In genomic region chr6:57823461-57823860, GRCm38 (mm10) we compare ENCODE assay signal across 10 mouse cellular contexts. TPM values are rescaled to one million over a fixed set of nuclear protein-coding genes. Genes with fewer than 3 reads are reported as not detected.
DNase-seq lines count a peak whose midpoint lies in the region; ATAC-seq and TF ChIP-seq lines count a peak whose summit lies in the region.
"Had no signal": no experiment of that assay in that cellular context is flagged by ENCODE, and none has a peak within 500 bp of the region (broad histone marks: within the 10 kb centered on the region; RNA-seq: fewer than 3 reads in every experiment).

No protein-coding gene starts in this region.

- H3K36me3 ChIP-seq in forebrain, embryonic 11.5 days (ENCODE audit: control insufficient read depth, insufficient read depth, low read length), result no peaks in the 10 kb centered on the region
- no peaks in the 10 kb centered on the region for H3K36me3 ChIP-seq in limb, embryonic 14.5 days (ENCODE audit: control insufficient read depth, insufficient read depth, low read length)
- H3K36me3 ChIP-seq in stomach, embryonic 16.5 days (ENCODE audit: control insufficient read depth, insufficient read depth, low read length), result no peaks in the 10 kb centered on the region

- H3K9ac ChIP-seq in forebrain, embryonic 11.5 days (ENCODE audit: low read length), result no peak overlapping the region
- H3K9ac ChIP-seq in limb, embryonic 14.5 days (ENCODE audit: low read depth, low read length, severe bottlenecking), result no peak overlapping the region
- H3K9ac ChIP-seq in stomach, embryonic 16.5 days (ENCODE audit: low read length), result no peak overlapping the region

- H3K4me1 ChIP-seq in forebrain, embryonic 11.5 days (replicated peaks; ENCODE audit: control insufficient read depth, insufficient read depth, low read length), result no peaks in the 10 kb centered on the region
- no peaks in the 10 kb centered on the region for H3K4me1 ChIP-seq in limb, embryonic 14.5 days (ENCODE audit: control insufficient read depth, insufficient read depth, low read length)
- H3K4me1 ChIP-seq in stomach, embryonic 16.5 days (ENCODE audit: control insufficient read depth, insufficient read depth, low read length), result 0 out of 2 replicates have a peak, but pooled peaks cover 3% of the 10 kb centered on the region

- no peak overlapping the region for H3K27ac ChIP-seq in forebrain, embryonic 11.5 days (ENCODE audit: low read depth, low read length)
- no peak overlapping the region for H3K27ac ChIP-seq in limb, embryonic 14.5 days (replicated peaks; ENCODE audit: low read depth, low read length)
- no peak overlapping the region for H3K27ac ChIP-seq in stomach, embryonic 16.5 days (ENCODE audit: low read length)

- peak overlapping the region; percentile 43; the same call in 1 of the 2 replicates for H3K4me2 ChIP-seq in forebrain, embryonic 11.5 days (ENCODE audit: low read depth, low read length, severe bottlenecking)
- peak overlapping the region; percentile 33 for H3K4me2 ChIP-seq in limb, embryonic 14.5 days (replicated peaks; ENCODE audit: low read depth, low read length, severe bottlenecking)
- peak overlapping the region; percentile 70 for H3K4me2 ChIP-seq in stomach, embryonic 16.5 days (ENCODE audit: low read depth, low read length)

- no peaks in the 10 kb centered on the region for H3K27me3 ChIP-seq in forebrain, embryonic 11.5 days (ENCODE audit: control insufficient read depth, insufficient read depth, low read length)
- H3K27me3 ChIP-seq in limb, embryonic 14.5 days (ENCODE audit: control insufficient read depth, insufficient read depth, low read length), result no peaks in the 10 kb centered on the region
- no peaks in the 10 kb centered on the region for H3K27me3 ChIP-seq in stomach, embryonic 16.5 days (ENCODE audit: control insufficient read depth, insufficient read depth, low read length)

- WGBS in forebrain, embryonic 11.5 days, result 35% methylated on average over 3 of the region's 3 CpGs
- WGBS in limb, embryonic 14.5 days, result 42% methylated on average over 3 of the region's 3 CpGs
- WGBS in stomach, embryonic 16.5 days, result 6% methylated on average over 3 of the region's 3 CpGs

- peak; percentile 29 for DNase-seq in retina, adult 2 months (ENCODE audit: low read depth, low spot score)
- no peak for DNase-seq in retina, embryonic 14.5 days (ENCODE audit: low spot score)
- no peak for DNase-seq in forebrain, embryonic 11.5 days (ENCODE audit: low spot score)
- no peak for DNase-seq in limb, embryonic 14.5 days (ENCODE audit: low spot score)
- DNase-seq in cerebellum, postnatal 36 days, result no peak
- no peak for DNase-seq in kidney, adult 8-10 months
- DNase-seq in adrenal gland, postnatal 25 days, result no peak
- DNase-seq: gastrocnemius, postnatal 25 days had no signal

- no peaks in the 10 kb centered on the region for H3K9me3 ChIP-seq in forebrain, embryonic 11.5 days (ENCODE audit: control insufficient read depth, low read length)
- H3K9me3 ChIP-seq in limb, embryonic 14.5 days (ENCODE audit: control insufficient read depth, low read length), result no peaks in the 10 kb centered on the region
- H3K9me3 ChIP-seq in stomach, embryonic 16.5 days (replicated peaks; ENCODE audit: control insufficient read depth, low read length), result no peaks in the 10 kb centered on the region

- ATAC-seq in forebrain, embryonic 11.5 days (replicated peaks; ENCODE audit: low FRiP score), result no peak
- ATAC-seq in limb, embryonic 14.5 days (ENCODE audit: low FRiP score, low read depth), result no peak
- no peak for ATAC-seq in stomach, embryonic 16.5 days (ENCODE audit: insufficient read depth, low FRiP score)

- H3K4me3 ChIP-seq in forebrain, embryonic 11.5 days (ENCODE audit: low read depth, low read length), result peak overlapping the region; percentile 13; the same call in 1 of the 2 replicates
- H3K4me3 ChIP-seq in limb, embryonic 14.5 days (replicated peaks; ENCODE audit: low read length), result peak overlapping the region; percentile 17; the same call in 1 of the 2 replicates
- peak overlapping the region; percentile 25 for H3K4me3 ChIP-seq in stomach, embryonic 16.5 days (replicated peaks; ENCODE audit: low read length)

- TF ChIP-seq POLR2A in limb, embryonic 14.5 days (IDR thresholded peaks at IDR 0.05; ENCODE audit: borderline replicate concordance, extremely low read depth, insufficient read depth, insufficient read length), result no peak

RNA-seq across cellular contexts. Expression of gene Vopp1, which starts 1.5 kb away (rescaled TPM):
- polyA plus RNA-seq in forebrain, embryonic 11.5 days (2014; fragmentation: Nextera tagmentation; extraction: Ambion mirVana), result 49.2 and 55.3 TPM in 2 replicates
- polyA plus RNA-seq in limb, embryonic 14.5 days (2012; rRNA removed), result 46.2 and 46.3 TPM in 2 replicates
- 27.5 and 31.9 TPM in 2 replicates for polyA plus RNA-seq in limb, embryonic 14.5 days (2014; fragmentation: Nextera tagmentation; extraction: Ambion mirVana)
- 48.6 and 55.1 TPM in 2 replicates for polyA plus RNA-seq in stomach, embryonic 16.5 days (2015; fragmentation: Nextera tagmentation; extraction: Ambion mirVana)
- total RNA-seq in adrenal gland, postnatal 25 days (2021), result 14.8 and 16.2 TPM in 2 replicates

RNA-seq across cellular contexts. Expression of gene Vmn1r21, which starts 26.7 kb away (rescaled TPM):
- not detected in 2 replicates for polyA plus RNA-seq in forebrain, embryonic 11.5 days (2014; fragmentation: Nextera tagmentation; extraction: Ambion mirVana)
- not detected in 2 replicates for polyA plus RNA-seq in limb, embryonic 14.5 days (2012; rRNA removed)
- not detected in 2 replicates for polyA plus RNA-seq in limb, embryonic 14.5 days (2014; fragmentation: Nextera tagmentation; extraction: Ambion mirVana)
- polyA plus RNA-seq in stomach, embryonic 16.5 days (2015; fragmentation: Nextera tagmentation; extraction: Ambion mirVana), result 0.13 TPM in 1 of 2 replicates, not detected in the other
- total RNA-seq in adrenal gland, postnatal 25 days (2021), result not detected in 2 replicates
- total RNA-seq: gastrocnemius, postnatal 25 days had no signal
- polyA plus RNA-seq: macrophage had no signal
